Mouse (Mus musculus) activated CD4-positive, CD25-positive, alpha-beta regulatory T cell, adult 9 weeks (primary cell): Measurements from ENCODE around the gene Gatad1. TPM values are rescaled to one million over a fixed set of nuclear protein-coding genes. Genes with fewer than 3 reads are reported as not detected.

Experiments used
- polyA plus RNA-seq: library from polyadenylated mRNA; unstranded; fragments of 100-300 nt; shearing (Covaris generic); gene quantifications from one replicate; pipeline ENCODE4 v1.2.1, GENCODE M21; 2017

Gatad1 gene
- polyA plus RNA-seq: 9.3 TPM

DNA sequence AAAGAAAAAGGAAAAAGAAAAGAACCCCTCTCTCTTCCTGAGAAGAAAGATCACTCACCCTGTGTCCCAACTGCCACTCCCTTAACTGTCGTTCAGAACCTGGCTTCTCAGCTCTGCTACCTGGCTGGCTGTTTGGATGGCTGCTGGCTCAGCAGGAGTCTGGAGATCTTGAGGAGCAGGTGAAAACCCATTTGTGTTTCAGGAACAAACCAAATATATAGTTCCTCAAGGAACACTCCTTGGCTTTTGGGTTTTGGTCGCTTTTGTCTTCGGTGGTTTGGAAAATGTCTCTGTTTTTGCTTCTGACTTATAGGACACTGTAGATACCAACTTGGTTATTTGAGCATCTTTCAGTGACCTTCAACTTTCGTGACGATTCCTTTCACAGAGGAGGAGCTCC lies at the start of gene Gatad1:
Gene Gatad1 (minus strand): TSS at position 101 of the 400 bp plus-strand sequence.

GRCm38 (mm10) chr5:3650881-3651280 lies 6.1 kb downstream of the Gatad1 start, which contains the start of gene Tmbim7:
Gene Tmbim7, plus strand, starts transcription at chr5:3651181.

DNA sequence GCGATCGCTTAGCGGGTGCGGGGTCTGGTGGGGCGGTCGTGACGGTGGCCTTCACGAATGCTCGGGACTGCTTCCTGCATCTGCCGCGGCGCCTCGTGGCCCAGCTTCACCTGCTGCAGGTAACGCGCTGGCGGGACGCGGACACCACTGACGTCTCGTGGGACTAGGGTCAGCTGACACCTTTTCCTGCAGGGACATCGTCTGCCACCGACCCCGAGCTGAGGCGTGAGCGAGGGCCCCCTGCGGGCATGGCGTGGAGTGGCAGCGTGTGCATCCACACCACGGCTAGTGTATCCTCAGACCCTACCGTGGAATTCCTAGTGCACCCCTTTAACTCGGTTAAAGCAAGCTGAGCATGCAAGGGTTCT lies 60.6 kb downstream of the Gatad1 start, which contains the start of gene Rbm48:
Gene Rbm48 (minus strand): TSS at position 187 of the 368 bp plus-strand sequence.

GRCm38 (mm10) chr5:3595693-3596398 lies 61.1 kb downstream of the Gatad1 start, which contains the start of gene Pex1:
Gene Pex1, plus strand, starts transcription at chr5:3596066.

Other genes with a start within 250 kb of the Gatad1 start
- 32.1 TPM for gene Fam133b, start 113.4 kb downstream of the Gatad1 start, polyA plus RNA-seq
- gene 1700109H08Rik, start 85.6 kb downstream of the Gatad1 start, polyA plus RNA-seq: 10.5 TPM
- 13.0 TPM for gene Pex1, start 61.1 kb downstream of the Gatad1 start, polyA plus RNA-seq
- 29.7 TPM for gene Rbm48, start 60.6 kb downstream of the Gatad1 start, polyA plus RNA-seq
- not detected for gene Tmbim7, start 6.0 kb downstream of the Gatad1 start, polyA plus RNA-seq
- gene Ankib1, start 145.7 kb upstream of the Gatad1 start, polyA plus RNA-seq: 10.2 TPM
- gene Krit1, start 146.0 kb upstream of the Gatad1 start, polyA plus RNA-seq: 97.4 TPM
- gene Lrrd1, start 188.0 kb upstream of the Gatad1 start, polyA plus RNA-seq: 0.43 TPM
- 28.1 TPM for gene Mterf1a, start 236.7 kb upstream of the Gatad1 start, polyA plus RNA-seq